Mouse (Mus musculus) forebrain, embryonic 14.5 days (tissue): ENCODE results near the gene Fhl3. TPM values are rescaled to one million over a fixed set of nuclear protein-coding genes. Genes with fewer than 3 reads are reported as not detected.
"Not testable (repeated sequence)": the region's sequence is repeated elsewhere in the genome, so short reads cannot be mapped to it uniquely, and the experiment has no call there.

ENCODE experiments used
- ATAC-seq: fragments of 200-750 bp; cut with Nextera tagmentation; 2 replicates; pipeline ENCODE4 v1.8.0; 2017; ENCODE audit warnings: mild to moderate bottlenecking, moderate library complexity
- DNase-seq: peaks from one replicate; pipeline ENCODE4 v3.0.0-alpha.2; 2015; ENCODE audit warnings: low spot score
- H3K27ac ChIP-seq: fragments of 300-500 bp; sonication (generic); 2 replicates; pipeline ENCODE4 v1.5.1; 2014; ENCODE audit warnings: low read depth, mild to moderate bottlenecking, control low read depth, low read length, moderate library complexity
- H3K27me3 ChIP-seq: fragments of 300-500 bp; sonication (generic); replicated peaks from 2 replicates; pipeline ENCODE4 v1.6.1; 2014; ENCODE audit warnings: low read length, control low read depth, mixed read lengths; ENCODE audit not compliant: control insufficient read depth, insufficient read depth
- H3K36me3 ChIP-seq: fragments of 300-500 bp; sonication (generic); 2 replicates; pipeline ENCODE4 v1.6.1; 2014; ENCODE audit warnings: low read length, control low read depth; ENCODE audit not compliant: control insufficient read depth, insufficient read depth
- H3K4me1 ChIP-seq: fragments of 300-500 bp; sonication (generic); 2 replicates; pipeline ENCODE4 v1.6.1; 2014; ENCODE audit warnings: antibody characterized with exemption, low read length, control low read depth; ENCODE audit not compliant: control insufficient read depth, insufficient read depth
- H3K4me2 ChIP-seq: fragments of 300-500 bp; sonication (generic); 2 replicates; pipeline ENCODE4 v1.6.1; 2014; ENCODE audit warnings: mild to moderate bottlenecking, control low read depth, low read length
- H3K4me3 ChIP-seq: fragments of 300-500 bp; sonication (generic); 2 replicates; pipeline ENCODE4 v1.5.1; 2014; ENCODE audit warnings: low read depth, low read length, control low read depth
- H3K9ac ChIP-seq: fragments of 300-500 bp; sonication (generic); 2 replicates; pipeline ENCODE4 v1.6.1; 2014; ENCODE audit warnings: mild to moderate bottlenecking, low read length, control low read depth, moderate library complexity
- H3K9me3 ChIP-seq: fragments of 300-500 bp; sonication (generic); replicated peaks from 2 replicates; pipeline ENCODE4 v1.6.1; 2016; ENCODE audit warnings: low read length, control low read depth, mixed read lengths; ENCODE audit not compliant: control insufficient read depth
- WGBS: fragments of 180-500 bp; shearing (Covaris S2); extraction: QIAGEN DNeasy Blood & Tissue Kit; methylation state at CpG from one replicate; pipeline ENCODE4 v1.1.7; 2014; 5-methylcytosine and 5-hydroxymethylcytosine counted together
- polyA plus RNA-seq: library from polyadenylated mRNA; unstranded; fragments of >200 nt; fragmentation: Nextera tagmentation; extraction: Ambion mirVana; gene quantifications from 2 replicates; pipeline ENCODE4 v1.2.1, GENCODE M21; 2014

Fhl3 gene
- polyA plus RNA-seq, 1 experiment from 2014 or later: 1.4 TPM

- no peak overlapping the region for H3K27ac ChIP-seq
- DNase-seq (peak; percentile 75), ATAC-seq (no peak)
- H3K9ac ChIP-seq: no peak overlapping the region
- peaks cover 15% of the 10 kb centered on the region; the same call in 1 of the 2 replicates for H3K27me3 ChIP-seq
- peaks cover 3% of the 10 kb centered on the region; the same call in 1 of the 2 replicates for H3K36me3 ChIP-seq
- H3K4me3 ChIP-seq: no peak overlapping the region
- no peaks in the 10 kb centered on the region for H3K9me3 ChIP-seq
- H3K4me2 ChIP-seq: no peak overlapping the region
- peaks cover 17% of the 10 kb centered on the region for H3K4me1 ChIP-seq
- WGBS: 12% methylated on average over 5 of the region's 5 CpGs
Measured at GRCm38 (mm10) chr4:124710776-124711291, 10.3 kb downstream of the Fhl3 start.

GRCm38 (mm10) chr4:124712618-124713017, 12.1 kb downstream of the Fhl3 start:
- H3K4me3 ChIP-seq: no peak overlapping the region
- DNase-seq: no peak
- H3K4me1 ChIP-seq: peaks cover 17% of the 10 kb centered on the region
- no peak overlapping the region for H3K27ac ChIP-seq
- no peak for ATAC-seq
- 85% methylated on average over 6 of the region's 6 CpGs for WGBS
- H3K4me2 ChIP-seq: no peak overlapping the region
- peaks cover 19% of the 10 kb centered on the region for H3K36me3 ChIP-seq
- H3K9me3 ChIP-seq: no peaks in the 10 kb centered on the region
- peaks cover 15% of the 10 kb centered on the region; the same call in 1 of the 2 replicates for H3K27me3 ChIP-seq
- no peak overlapping the region for H3K9ac ChIP-seq

- ATAC-seq, H3K4me2 ChIP-seq, H3K4me3 ChIP-seq, H3K9me3 ChIP-seq, H3K9ac ChIP-seq, H3K27ac ChIP-seq, DNase-seq: not testable (repeated sequence)
- WGBS: 79% methylated on average over 4 of the region's 5 CpGs
- Histone ChIP-seq H3K4me1 (peaks cover 13% of the 10 kb centered on the region), H3K27me3 (peaks cover 15% of the 10 kb centered on the region; the same call in 1 of the 2 replicates), H3K36me3 (peaks cover 31% of the 10 kb centered on the region)
Measured at GRCm38 (mm10) chr4:124713850-124714249, 13.3 kb downstream of the Fhl3 start.

GRCm38 (mm10) chr4:124714545-124715481, 14.3 kb downstream of the Fhl3 start, which contains the start of gene Sf3a3:
Sf3a3 (plus strand) TSS chr4:124714776.
- Histone ChIP-seq H3K9me3 (no peaks in the 10 kb centered on the region), H3K4me3 (peak within 1 kb of the TSS; percentile 89), H3K27me3 (peaks cover 8% of the 10 kb centered on the region; the same call in 1 of the 2 replicates), H3K9ac (peak within 1 kb of the TSS; percentile 91), H3K27ac (peak within 1 kb of the TSS; percentile 55), H3K4me1 (peaks cover 8% of the 10 kb centered on the region), H3K36me3 (peaks cover 41% of the 10 kb centered on the region), H3K4me2 (peak within 1 kb of the TSS; percentile 93)
- DNase-seq: peak; percentile 98
- ATAC-seq: peak; percentile 94
- WGBS: under 1% methylated on average over 57 of the region's 57 CpGs

- Histone ChIP-seq H3K4me2 (no peak overlapping the region), H3K9me3 (no peaks in the 10 kb centered on the region), H3K9ac (no peak overlapping the region), H3K27me3 (no peaks in the 10 kb centered on the region), H3K36me3 (peaks cover 81% of the 10 kb centered on the region), H3K4me3 (no peak overlapping the region), H3K27ac (no peak overlapping the region), H3K4me1 (peaks cover 6% of the 10 kb centered on the region)
- DNase-seq (no peak), ATAC-seq (no peak)
- 93% methylated on average over 4 of the region's 4 CpGs for WGBS
Measured at GRCm38 (mm10) chr4:124719101-124719500, 18.6 kb downstream of the Fhl3 start.

- no peaks in the 10 kb centered on the region for H3K27me3 ChIP-seq
- H3K27ac ChIP-seq: no peak overlapping the region
- H3K36me3 ChIP-seq: peaks cover 98% of the 10 kb centered on the region
- no peak overlapping the region for H3K4me2 ChIP-seq
- WGBS: 82% methylated on average over 6 of the region's 6 CpGs
- H3K9ac ChIP-seq: no peak overlapping the region
- no peaks in the 10 kb centered on the region for H3K4me1 ChIP-seq
- no peak overlapping the region for H3K4me3 ChIP-seq
- ATAC-seq: no peak
- no peak for DNase-seq
- no peaks in the 10 kb centered on the region for H3K9me3 ChIP-seq
Measured at GRCm38 (mm10) chr4:124726121-124726520, 25.6 kb downstream of the Fhl3 start.

- Histone ChIP-seq H3K4me1 (peaks cover 3% of the 10 kb centered on the region; the same call in 1 of the 2 replicates), H3K4me3 (no peak overlapping the region), H3K27ac (0 out of 2 replicates have a peak overlapping the region, but pooled peaks have one; percentile 14), H3K36me3 (peaks cover 19% of the 10 kb centered on the region), H3K9me3 (no peaks in the 10 kb centered on the region), H3K9ac (no peak overlapping the region), H3K4me2 (no peak overlapping the region), H3K27me3 (no peaks in the 10 kb centered on the region)
- ATAC-seq (no peak), DNase-seq (peak; percentile 25)
- 63% methylated on average over 2 of the region's 2 CpGs for WGBS
Measured at GRCm38 (mm10) chr4:124736952-124737351, 36.5 kb downstream of the Fhl3 start.

GRCm38 (mm10) chr4:124737486-124737885, 37.0 kb downstream of the Fhl3 start:
- ATAC-seq (no peak), DNase-seq (no peak)
- 75% methylated on average over 5 of the region's 5 CpGs for WGBS

More at GRCm38 (mm10) chr4:124737486-124737885, 37.0 kb downstream of the Fhl3 start:
- Histone ChIP-seq H3K4me2 (no peak overlapping the region), H3K9ac (no peak overlapping the region), H3K9me3 (no peaks in the 10 kb centered on the region), H3K27ac (peak overlapping the region; percentile 14; the same call in 1 of the 2 replicates), H3K36me3 (peaks cover 14% of the 10 kb centered on the region), H3K4me1 (peaks cover 3% of the 10 kb centered on the region; the same call in 1 of the 2 replicates), H3K4me3 (no peak overlapping the region), H3K27me3 (no peaks in the 10 kb centered on the region)
